Mouse (Mus musculus) testis, adult 2 months (tissue): ENCODE results near the gene Sept10.

Source experiments
- CTCF ChIP-seq: fragments of 200-500 bp; IDR thresholded peaks from 2 replicates; pipeline ENCODE4 v1.5.1; 2012; ENCODE audit warnings: low read depth, mild to moderate bottlenecking, inconsistent platforms, low read length, moderate library complexity; ENCODE audit not compliant: control insufficient read depth, insufficient read depth, insufficient replicate concordance
- POLR2A ChIP-seq: fragments of 200-500 bp; IDR thresholded peaks from 2 replicates; pipeline ENCODE4 v1.6.1; 2012; ENCODE audit warnings: low read depth, mild to moderate bottlenecking, inconsistent platforms, low read length, moderate library complexity; ENCODE audit not compliant: control insufficient read depth

DNA sequence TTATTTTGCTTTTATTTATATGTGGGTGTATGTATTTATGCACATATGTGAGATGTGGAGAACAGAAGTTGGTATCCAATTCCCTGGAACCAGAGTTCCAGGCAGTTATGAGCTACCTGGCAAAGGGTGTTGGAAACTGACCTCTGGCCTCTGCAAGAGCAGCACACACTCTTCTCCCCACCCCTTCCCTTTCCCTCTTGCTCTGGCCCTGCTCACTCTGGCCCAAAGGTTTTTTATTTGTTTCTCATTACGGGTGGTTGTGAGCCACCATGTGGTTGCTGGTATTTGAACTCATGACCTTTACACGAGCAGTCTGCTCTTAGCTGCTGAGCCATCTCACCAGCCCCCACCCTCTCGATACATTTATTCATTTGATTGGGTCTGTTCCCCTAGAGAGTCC, 47.1 kb upstream of the Sept10 start:
- no peak for TF ChIP-seq CTCF
- no peak for TF ChIP-seq POLR2A
